Mouse (Mus musculus) liver, adult (tissue): ENCODE data around the gene Gm28308.

Source experiments
- GATA4 ChIP-seq: IDR thresholded peaks from 2 replicates; pipeline ENCODE4 v1.6.1; 2014; ENCODE audit warnings: mild to moderate bottlenecking, low read length; ENCODE audit not compliant: insufficient replicate concordance

The Gm28308 gene

GRCm38 (mm10) chr6:52138576-52138975, 74.6 kb downstream of the Gm28308 start:
- no peak for TF ChIP-seq GATA4

- no peak for TF ChIP-seq GATA4
Observed at GRCm38 (mm10) chr6:52137841-52138535, 75.2 kb downstream of the Gm28308 start.

GRCm38 (mm10) chr6:52123673-52124072, 89.5 kb downstream of the Gm28308 start:
- TF ChIP-seq GATA4 = no peak

- TF ChIP-seq GATA4 = no peak
Observed at GRCm38 (mm10) chr6:52121173-52121572, 92.0 kb downstream of the Gm28308 start.

- no peak for TF ChIP-seq GATA4
Observed at GRCm38 (mm10) chr6:52118903-52119635, 94.1 kb downstream of the Gm28308 start.

GRCm38 (mm10) chr6:52115899-52116298, 97.2 kb downstream of the Gm28308 start:
- TF ChIP-seq GATA4 = no peak
